Mouse (Mus musculus) erythroblast, embryonic 14.5 days (primary cell): ENCODE measurements around the gene Lrrc4.

Source experiments
- GATA1 ChIP-seq: IDR thresholded peaks from 2 replicates; pipeline ENCODE4 v1.6.1; 2012; ENCODE audit warnings: low read length, inconsistent platforms, mixed read lengths
- TAL1 ChIP-seq: IDR thresholded peaks from 3 replicates; pipeline ENCODE4 v1.6.1; 2012; ENCODE audit warnings: low read length, inconsistent platforms, mixed read lengths

DNA sequence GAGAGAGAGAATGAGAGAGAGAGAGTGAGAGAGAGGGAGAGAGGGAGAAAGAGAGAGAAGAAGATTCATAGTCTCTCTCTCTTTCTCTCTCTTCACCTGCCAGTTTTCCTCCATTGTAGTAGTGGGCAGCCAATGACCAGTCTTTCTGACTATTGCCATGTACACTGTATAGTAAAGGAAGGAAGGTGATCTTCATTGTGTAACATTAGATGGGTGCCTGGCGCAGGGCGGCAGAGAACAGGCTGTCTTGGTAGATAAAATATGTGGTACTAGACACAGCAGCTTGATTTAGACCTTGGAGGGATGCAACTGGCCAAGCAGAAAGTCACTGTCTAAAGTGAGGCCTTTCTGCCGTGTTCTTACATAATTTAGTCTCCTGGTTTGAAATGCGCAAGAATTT lies 216.7 kb downstream of the Lrrc4 start:
- TF ChIP-seq TAL1 (no peak), GATA1 (no peak)
